Mouse (Mus musculus): Measurements from ENCODE around the gene Gm340. TPM values are rescaled to one million over a fixed set of nuclear protein-coding genes. Genes with fewer than 3 reads are reported as not detected.

Gene Gm340
- polyA plus RNA-seq, 1 experiment = not detected

DNA sequence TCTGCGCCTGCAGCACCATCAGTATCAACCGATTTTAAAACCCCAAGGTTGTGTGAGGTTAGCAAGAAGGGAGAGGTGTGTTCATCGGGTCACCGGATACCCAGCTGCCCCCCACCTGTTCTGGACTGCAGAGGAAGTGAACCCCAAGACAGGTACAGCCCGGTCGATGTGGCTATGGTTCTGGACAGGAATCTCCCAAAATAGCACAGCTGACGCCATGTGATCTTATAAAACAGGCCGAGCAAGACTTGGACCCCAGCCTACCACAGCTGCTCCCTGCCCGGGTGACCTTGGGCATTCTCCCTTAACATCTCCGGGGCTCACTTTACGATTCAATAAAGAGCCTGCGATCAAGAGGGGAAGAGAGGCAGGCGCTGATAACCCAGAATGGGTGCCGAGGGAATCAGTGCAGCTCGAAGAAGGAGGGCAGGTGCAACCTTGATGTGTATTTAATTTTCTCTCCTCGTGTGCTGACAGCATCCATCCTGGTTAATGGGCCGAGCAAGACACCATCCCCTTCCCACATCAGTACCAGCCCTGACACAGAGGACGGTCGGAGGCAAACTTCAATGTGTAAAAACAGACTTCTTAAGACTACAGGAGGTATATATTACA lies 36.7 kb downstream of the Gm340 start:
- Histone ChIP-seq H3K4me3 (ENCODE audit: insufficient read depth, low read depth, low read length) (no peak overlapping the region), H3K4me1 (ENCODE audit: control insufficient read depth, insufficient read depth, low read length) (peaks cover 26% of the 10 kb centered on the region), H3K27ac (ENCODE audit: insufficient read depth, low read depth, low read length) (no peak overlapping the region)
- TF ChIP-seq CTCF (IDR thresholded peaks at IDR 0.05; ENCODE audit: insufficient read depth, low read depth, low read length) (no peak), POLR2A (IDR thresholded peaks at IDR 0.05; ENCODE audit: insufficient read depth, low read depth, low read length) (no peak)
- WGBS = 70% methylated on average over 19 of the region's 19 CpGs

DNA sequence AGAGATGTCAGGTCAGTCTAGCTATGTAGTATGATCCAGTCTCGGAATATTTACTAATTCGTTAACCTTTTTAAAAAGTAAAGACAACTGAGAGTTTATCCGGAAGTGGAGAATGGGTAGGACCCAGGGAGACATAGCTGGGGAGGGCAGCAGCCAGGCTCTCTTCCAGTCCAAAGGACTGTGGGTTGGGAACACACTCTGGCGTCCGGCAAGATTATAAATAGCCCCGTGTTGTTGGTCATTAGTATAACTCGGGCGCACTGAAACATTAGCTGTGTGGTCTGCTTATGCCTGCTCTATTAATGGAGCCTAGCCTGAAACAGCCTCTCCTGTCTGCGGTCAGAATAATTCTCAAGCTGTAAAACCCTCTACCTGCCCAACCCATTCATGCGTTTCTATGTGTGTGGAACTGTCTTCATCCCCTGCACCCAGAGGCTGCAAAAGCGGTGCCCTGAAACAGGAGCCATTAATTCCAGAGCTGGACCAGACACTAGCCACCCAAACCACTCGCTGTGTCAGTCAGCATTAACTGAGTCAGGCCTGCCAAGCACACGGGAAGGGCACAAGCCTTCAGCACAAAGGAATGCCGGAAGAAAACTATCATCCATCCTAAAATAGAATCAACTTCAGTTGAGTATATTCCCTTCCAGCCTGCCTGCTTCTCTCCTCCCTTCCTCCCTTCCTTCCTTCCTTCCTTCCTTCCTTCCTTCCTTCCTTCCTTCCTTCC lies 38.4 kb downstream of the Gm340 start:
- peaks cover 17% of the 10 kb centered on the region for H3K4me1 ChIP-seq (ENCODE audit: control insufficient read depth, insufficient read depth, low read length)
- H3K27ac ChIP-seq (ENCODE audit: insufficient read depth, low read depth, low read length) = no peak overlapping the region
- WGBS = 74% methylated on average over 14 of the region's 14 CpGs
- TF ChIP-seq CTCF (IDR thresholded peaks at IDR 0.05; ENCODE audit: insufficient read depth, low read depth, low read length) = no peak
- no peak for TF ChIP-seq POLR2A (IDR thresholded peaks at IDR 0.05; ENCODE audit: insufficient read depth, low read depth, low read length)
- H3K4me3 ChIP-seq (ENCODE audit: insufficient read depth, low read depth, low read length) = no peak overlapping the region

DNA sequence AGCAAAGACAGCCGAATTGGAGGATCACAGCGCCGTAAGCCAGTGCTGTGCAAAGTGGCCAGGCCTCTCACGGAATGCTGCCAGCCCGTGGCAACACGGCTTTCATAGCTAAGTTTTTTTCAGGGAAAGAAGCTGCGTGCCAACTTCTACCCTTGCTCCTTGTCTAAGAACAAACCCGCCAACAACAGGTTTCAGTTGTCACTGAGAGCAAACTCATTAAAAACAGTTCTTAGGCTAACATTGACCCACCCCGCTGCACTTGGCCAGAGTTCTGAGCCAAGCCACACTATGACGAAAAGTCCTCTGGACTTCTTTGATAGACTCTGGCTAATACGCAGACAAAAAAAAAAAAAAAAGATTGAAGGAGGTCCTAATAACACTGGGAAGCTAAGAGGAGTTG lies 46.8 kb downstream of the Gm340 start:
- WGBS = 55% methylated on average over 11 of the region's 11 CpGs
- Histone ChIP-seq H3K4me3 (ENCODE audit: insufficient read depth, low read depth, low read length) (no peak overlapping the region), H3K27ac (ENCODE audit: insufficient read depth, low read depth, low read length) (no peak overlapping the region), H3K4me1 (ENCODE audit: control insufficient read depth, insufficient read depth, low read length) (no peaks in the 10 kb centered on the region; the same call in 1 of the 2 replicates)
- TF ChIP-seq POLR2A (IDR thresholded peaks at IDR 0.05; ENCODE audit: insufficient read depth, low read depth, low read length) (no peak), CTCF (IDR thresholded peaks at IDR 0.05; ENCODE audit: insufficient read depth, low read depth, low read length) (no peak)

DNA sequence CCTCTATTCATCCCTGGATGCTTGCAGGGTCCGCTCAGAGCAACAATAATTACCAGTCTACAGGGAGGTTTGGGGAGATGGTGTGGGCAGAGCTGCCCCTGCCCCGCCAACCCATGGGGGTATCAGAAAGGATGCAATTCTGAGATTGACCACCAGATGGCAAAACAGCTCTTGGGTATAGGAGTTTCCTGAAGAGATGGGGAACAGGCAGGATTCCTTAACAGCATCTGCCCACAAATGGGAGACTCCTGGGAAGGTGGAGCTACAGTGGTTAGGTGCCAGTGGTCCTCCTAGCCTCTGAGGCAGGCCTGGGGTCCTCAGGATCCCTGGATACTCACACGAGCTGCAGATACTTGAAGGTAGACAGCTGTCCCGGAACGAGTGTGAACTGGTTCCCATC lies 47.4 kb downstream of the Gm340 start:
- Histone ChIP-seq H3K4me3 (ENCODE audit: insufficient read depth, low read depth, low read length) (no peak overlapping the region), H3K4me1 (ENCODE audit: control insufficient read depth, insufficient read depth, low read length) (no peaks in the 10 kb centered on the region; the same call in 1 of the 2 replicates), H3K27ac (ENCODE audit: insufficient read depth, low read depth, low read length) (no peak overlapping the region)
- whole genome bisulfite sequencing = 36% methylated on average over 5 of the region's 5 CpGs
- TF ChIP-seq POLR2A (IDR thresholded peaks at IDR 0.05; ENCODE audit: insufficient read depth, low read depth, low read length) = no peak
- peak; percentile 57 for TF ChIP-seq CTCF (IDR thresholded peaks at IDR 0.05; ENCODE audit: insufficient read depth, low read depth, low read length)

DNA sequence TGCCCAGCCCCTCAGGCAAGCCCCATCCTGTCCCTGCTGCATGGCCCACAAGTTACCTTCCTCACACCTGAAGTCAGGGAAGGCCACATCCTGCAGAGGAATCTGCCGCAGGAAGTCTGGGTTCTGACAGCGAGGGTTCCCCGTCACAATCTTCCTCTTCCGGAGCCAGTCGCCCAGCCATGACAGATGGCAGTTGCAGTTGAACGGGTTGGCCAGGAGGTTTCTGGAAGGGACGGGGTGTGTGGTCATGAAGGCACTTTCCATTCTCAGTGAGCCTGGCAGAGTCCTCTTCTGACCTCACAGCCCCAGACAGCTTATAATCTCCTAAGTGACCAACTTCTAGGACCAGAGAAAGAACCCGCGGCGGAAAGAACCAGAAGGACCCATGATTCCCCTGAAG lies 51.9 kb downstream of the Gm340 start:
- TF ChIP-seq POLR2A (IDR thresholded peaks at IDR 0.05; ENCODE audit: insufficient read depth, low read depth, low read length) (no peak), CTCF (IDR thresholded peaks at IDR 0.05; ENCODE audit: insufficient read depth, low read depth, low read length) (no peak)
- 95% methylated on average over 10 of the region's 10 CpGs for WGBS
- no peak overlapping the region for H3K27ac ChIP-seq (ENCODE audit: insufficient read depth, low read depth, low read length)
- no peak overlapping the region for H3K4me3 ChIP-seq (ENCODE audit: insufficient read depth, low read depth, low read length)
- H3K4me1 ChIP-seq (ENCODE audit: control insufficient read depth, insufficient read depth, low read length) = no peaks in the 10 kb centered on the region; the same call in 1 of the 2 replicates

DNA sequence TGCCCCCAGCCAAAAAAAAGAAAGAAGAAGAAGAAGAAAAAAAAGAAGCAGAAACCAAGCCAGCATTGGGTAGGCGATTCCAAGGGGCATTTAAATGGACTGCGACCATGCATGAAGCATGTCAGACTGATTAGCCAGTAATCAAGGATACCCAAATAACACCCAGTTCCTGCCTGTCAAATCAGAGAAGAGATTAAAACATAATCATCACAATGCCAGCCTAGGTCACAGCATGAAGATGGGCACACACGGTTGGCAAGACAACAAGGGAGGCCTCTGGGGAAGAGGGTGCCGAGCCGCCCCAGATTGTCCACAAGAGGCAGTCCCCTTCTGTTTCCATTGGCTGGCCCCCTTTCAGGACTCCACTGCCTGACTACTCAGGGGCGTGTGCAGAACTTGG lies 52.8 kb downstream of the Gm340 start:
- 64% methylated on average over 6 of the region's 6 CpGs for WGBS
- TF ChIP-seq CTCF (IDR thresholded peaks at IDR 0.05; ENCODE audit: insufficient read depth, low read depth, low read length) (no peak), POLR2A (IDR thresholded peaks at IDR 0.05; ENCODE audit: insufficient read depth, low read depth, low read length) (no peak)
- Histone ChIP-seq H3K4me3 (ENCODE audit: insufficient read depth, low read depth, low read length) (no peak overlapping the region), H3K4me1 (ENCODE audit: control insufficient read depth, insufficient read depth, low read length) (no peaks in the 10 kb centered on the region), H3K27ac (ENCODE audit: insufficient read depth, low read depth, low read length) (no peak overlapping the region)

Other genes starting within 250 kb of the Gm340 start
- not detected in 2 replicates for gene Pik3ap1, start 197.3 kb upstream of the Gm340 start, polyA plus RNA-seq (2012; ENCODE audit: insufficient read depth, insufficient read length, low replicate concordance, missing spikeins)
- gene Lcor, start 99.7 kb upstream of the Gm340 start, polyA plus RNA-seq (2012; ENCODE audit: insufficient read depth, insufficient read length, low replicate concordance, missing spikeins) = not detected in 2 replicates
- gene Slit1, start 161.3 kb downstream of the Gm340 start, polyA plus RNA-seq (2012; ENCODE audit: insufficient read depth, insufficient read length, low replicate concordance, missing spikeins) = not detected in 2 replicates
- not detected in 2 replicates for gene Arhgap19, start 219.7 kb downstream of the Gm340 start, polyA plus RNA-seq (2012; ENCODE audit: insufficient read depth, insufficient read length, low replicate concordance, missing spikeins)
- not detected in 2 replicates for gene Frat1, start 247.6 kb downstream of the Gm340 start, polyA plus RNA-seq (2012; ENCODE audit: insufficient read depth, insufficient read length, low replicate concordance, missing spikeins)

All from olfactory bulb, adult 2 months (tissue).